Mouse (Mus musculus): ENCODE measurements around the gene Gm42791.

Gene Gm42791

DNA sequence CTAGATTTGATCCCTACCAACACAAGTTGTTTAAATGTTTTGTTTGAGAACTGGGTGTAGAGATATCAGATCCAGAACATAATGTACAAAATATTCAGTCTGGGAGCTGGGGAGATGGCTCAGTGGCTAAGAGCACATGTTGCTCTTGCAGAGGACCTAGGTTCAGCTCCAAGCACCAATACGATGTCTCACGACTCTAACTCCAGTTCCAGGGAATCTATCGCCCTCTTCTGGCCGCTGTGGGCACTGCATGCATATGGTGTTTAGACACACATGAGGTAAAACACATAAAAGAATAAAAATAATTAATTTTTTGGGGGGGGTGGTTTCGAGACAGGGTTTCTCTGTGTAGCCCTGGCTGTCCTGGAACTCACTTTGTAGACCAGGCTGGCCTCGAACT lies 42.5 kb downstream of the Gm42791 start:
- no peak for DNase-seq (ENCODE audit: low read depth)

DNA sequence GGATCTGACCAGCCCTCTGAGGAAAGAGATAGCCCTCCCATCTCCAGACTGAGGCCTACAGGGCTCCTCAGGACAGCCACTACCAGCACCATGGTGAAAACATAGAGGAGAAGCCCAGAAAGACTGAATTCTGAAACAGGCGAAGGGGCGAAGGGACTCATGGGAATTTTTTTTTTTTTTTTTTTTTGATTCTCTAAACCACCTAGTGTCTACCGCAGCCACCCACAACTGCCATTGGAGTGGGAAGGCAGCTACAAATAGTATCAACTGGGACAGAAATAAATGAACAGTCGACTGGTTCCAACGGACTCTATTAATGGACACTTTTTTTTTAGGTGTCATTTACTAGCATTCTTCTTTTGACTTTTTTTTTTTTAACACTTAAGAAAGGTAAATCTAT lies 43.6 kb downstream of the Gm42791 start:
- no peak for DNase-seq (ENCODE audit: low read depth)

DNA sequence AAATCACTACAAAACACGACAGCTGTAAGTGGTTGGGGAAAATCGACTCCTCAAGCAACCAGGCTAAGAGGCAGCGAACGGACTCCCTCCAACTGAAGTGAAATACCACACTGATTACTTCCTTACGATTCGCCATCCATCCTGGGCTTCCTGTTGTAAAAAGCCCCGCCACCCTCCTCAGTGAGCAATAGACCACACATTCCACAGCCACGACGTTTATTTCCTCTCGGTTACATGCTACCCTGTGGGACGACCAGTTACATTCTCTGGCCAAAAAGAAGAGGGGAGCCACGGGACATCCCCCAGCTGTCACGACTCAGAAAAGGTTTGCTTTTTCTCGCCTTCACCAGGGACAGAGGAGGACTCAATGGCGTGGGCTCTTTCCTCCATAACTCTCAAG lies 44.9 kb downstream of the Gm42791 start:
- DNase-seq (ENCODE audit: low read depth) = no peak

- DNase-seq (ENCODE audit: low read depth) = no peak
These were observed 46.4 kb downstream of the Gm42791 start for GRCm38 (mm10) chr5:148948577-148948976.

DNA sequence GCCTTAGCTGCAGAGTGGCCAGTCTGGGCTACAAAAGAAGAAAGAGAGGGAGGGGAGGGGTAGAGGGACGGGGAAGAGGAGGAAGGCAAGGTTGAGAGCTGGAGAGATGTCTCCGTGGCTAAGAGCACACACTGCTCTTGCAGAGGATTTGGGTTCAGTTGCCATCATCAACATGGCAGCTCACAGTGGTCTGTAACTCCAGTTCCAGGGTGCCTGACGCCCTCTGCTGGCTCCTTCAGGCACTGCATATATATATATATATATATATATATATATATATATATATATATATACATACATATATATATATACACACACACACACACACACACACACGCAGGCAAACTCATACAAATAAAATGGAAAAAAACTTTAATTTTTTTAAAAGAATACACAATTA lies 47.5 kb downstream of the Gm42791 start:
- no peak for DNase-seq (ENCODE audit: low read depth)

DNA sequence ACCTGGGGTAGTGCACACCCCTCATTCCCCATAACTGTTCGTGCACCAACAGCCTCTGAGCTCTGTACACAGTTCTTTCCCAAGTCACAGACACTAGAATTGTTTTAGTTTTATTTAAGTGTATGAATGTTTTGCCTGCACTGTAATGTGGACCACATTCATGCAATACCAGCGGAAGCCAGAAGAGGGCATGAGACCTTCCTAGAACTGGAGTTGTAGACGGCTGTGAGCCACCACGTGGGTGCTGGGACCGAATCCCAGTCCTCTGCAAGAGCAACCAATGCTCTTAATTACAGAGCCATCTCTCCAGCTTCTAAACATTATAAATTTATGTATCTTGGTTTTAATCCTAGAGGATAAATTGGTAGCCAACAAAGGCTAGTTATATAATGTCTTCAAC lies 48.2 kb downstream of the Gm42791 start:
- no peak for DNase-seq (ENCODE audit: low read depth)

GRCm38 (mm10) chr5:148945735-148946134 lies 49.2 kb downstream of the Gm42791 start:
- DNase-seq (ENCODE audit: low read depth) = no peak

- DNase-seq (ENCODE audit: low read depth) = no peak
These were observed 50.9 kb downstream of the Gm42791 start for GRCm38 (mm10) chr5:148944024-148944423.

- no peak for DNase-seq (ENCODE audit: low read depth)
These were observed 51.5 kb downstream of the Gm42791 start for GRCm38 (mm10) chr5:148943444-148943843.

DNA sequence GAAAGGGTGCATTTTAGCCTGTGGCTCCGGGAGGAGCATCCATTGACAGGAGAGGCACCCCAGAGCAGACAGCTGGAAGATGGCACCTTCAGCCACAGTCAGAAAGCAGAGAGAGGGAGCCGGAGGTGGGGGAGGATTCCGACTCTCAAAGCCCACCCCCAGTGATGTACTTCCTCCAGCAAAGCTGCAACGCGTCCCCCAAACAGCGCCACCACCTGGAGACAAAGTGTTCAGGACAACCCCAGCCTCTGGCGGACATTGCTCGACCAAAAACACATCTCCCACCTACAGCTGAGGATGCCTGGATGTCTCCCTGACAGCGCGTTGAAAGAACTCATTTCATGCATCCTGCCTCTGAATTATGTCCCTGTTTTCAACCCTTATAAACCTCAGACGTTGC lies 52.0 kb downstream of the Gm42791 start:
- DNase-seq (ENCODE audit: low read depth) = no peak

GRCm38 (mm10) chr5:148942305-148942704 lies 52.6 kb downstream of the Gm42791 start:
- no peak for DNase-seq (ENCODE audit: low read depth)

DNA sequence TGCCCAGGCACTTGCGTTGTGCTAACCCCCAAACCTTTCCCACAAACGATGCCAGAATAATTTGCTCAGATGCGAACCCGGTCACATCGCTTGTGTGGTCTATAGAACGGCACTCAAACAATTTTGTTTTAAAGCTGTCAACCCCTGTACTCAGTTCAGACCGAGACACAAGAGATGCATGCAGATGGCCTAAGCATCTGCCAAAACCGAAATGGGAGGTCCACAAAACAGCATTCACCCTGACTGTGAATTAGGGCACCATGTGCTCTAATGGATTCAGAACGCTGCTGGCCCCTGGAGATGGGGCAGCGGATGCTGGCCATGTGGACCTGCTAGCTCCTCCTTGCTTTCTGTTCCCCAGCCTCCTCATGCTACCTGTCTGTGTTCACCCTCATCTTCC lies 53.1 kb downstream of the Gm42791 start:
- no peak for DNase-seq (ENCODE audit: low read depth)

DNA sequence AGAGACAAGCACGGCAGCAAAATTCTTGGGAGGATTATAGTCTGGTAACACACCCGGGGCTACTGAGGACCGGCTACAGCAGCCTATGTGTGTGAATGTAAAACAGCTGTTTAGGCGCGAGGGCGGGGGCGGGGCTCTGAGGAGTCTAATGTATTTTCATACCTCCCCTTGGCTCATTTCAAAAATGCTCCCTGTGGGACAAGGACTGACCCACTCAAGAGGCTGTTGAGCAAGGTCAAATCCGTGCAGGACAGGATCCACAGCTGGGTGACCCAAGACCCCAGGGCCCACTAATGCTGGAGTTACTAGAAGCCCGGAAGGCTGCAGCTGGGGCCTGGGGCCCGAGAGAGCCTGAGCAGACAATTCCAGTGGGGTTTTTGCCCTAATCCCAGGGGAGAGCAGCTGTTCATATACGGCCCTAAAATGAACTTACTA lies 55.0 kb downstream of the Gm42791 start:
- DNase-seq (ENCODE audit: low read depth) = no peak

DNA sequence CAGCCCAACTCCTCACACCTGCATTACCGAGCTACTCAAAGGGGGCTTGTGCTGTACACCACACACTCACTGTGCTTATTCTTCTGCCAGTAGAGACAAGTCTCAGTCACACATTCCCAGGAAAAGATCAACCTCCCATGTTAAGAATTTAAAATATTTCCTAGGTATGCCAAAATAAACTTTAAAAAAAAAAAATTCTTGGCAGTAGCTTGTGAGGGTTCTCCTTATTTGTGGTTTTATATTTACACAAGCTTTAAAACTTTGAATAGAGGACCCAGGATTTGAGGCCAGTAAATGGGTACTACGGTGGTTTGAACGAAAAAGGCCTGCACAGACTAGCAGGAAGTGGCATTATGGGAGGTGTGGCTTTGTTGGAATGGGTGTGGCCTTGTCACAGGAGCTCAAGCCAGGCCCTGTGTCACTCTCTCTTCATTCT lies 58.4 kb downstream of the Gm42791 start:
- no peak for DNase-seq (ENCODE audit: low read depth)

DNA sequence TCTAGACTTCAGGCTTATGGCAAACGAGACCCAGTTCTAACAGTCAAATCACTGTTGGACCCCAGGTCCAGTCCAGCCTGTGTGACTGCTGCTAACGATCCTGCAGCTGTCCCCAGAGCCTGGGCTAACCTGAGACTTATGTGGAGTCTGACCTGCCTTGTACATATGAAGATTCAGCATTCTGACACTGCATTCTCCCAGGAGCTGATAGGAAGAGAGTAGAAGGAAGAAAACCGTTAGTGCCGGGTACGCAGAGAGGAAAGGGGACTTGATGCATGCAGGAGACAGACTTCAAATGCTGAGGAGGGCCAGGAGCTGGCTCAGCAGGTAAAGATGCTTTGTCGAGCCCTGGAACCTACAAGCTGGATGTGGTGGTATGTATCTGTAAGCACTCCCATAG lies 59.1 kb downstream of the Gm42791 start:
- no peak for DNase-seq (ENCODE audit: low read depth)

- peak; percentile 72 for DNase-seq (ENCODE audit: low read depth)
These were observed 59.7 kb downstream of the Gm42791 start for GRCm38 (mm10) chr5:148935071-148935821.

- no peak for DNase-seq (ENCODE audit: low read depth)
These were observed 60.5 kb downstream of the Gm42791 start for GRCm38 (mm10) chr5:148934457-148934856.

GRCm38 (mm10) chr5:148933767-148934166 lies 61.2 kb downstream of the Gm42791 start:
- DNase-seq (ENCODE audit: low read depth) = no peak

DNA sequence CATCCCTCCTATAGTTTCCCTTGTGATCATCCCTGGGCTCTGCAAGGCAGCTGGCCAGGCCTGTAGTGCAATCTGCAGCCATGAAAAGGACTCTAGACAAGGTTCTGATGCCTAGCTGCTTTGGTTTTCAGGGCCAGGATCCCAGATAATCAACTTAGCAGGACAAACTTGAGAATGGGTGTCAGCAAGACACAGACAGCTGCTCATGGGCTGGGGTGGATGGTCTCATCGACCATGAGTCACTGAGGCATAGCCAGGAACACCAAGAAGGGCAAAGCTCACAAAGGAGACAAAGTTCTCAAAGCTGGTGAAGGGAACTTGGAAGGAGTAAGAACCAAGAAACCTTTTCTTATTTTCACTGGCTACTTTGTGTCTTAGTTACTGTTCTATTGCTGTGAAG lies 63.6 kb downstream of the Gm42791 start:
- no peak for DNase-seq (ENCODE audit: low read depth)

GRCm38 (mm10) chr5:148929116-148929449 lies 65.9 kb downstream of the Gm42791 start, which contains the start of gene Katnal1:
Katnal1 (minus strand) TSS chr5:148929320.
- no peak for DNase-seq (ENCODE audit: low read depth)

GRCm38 (mm10) chr5:148928382-148929115 lies 66.4 kb downstream of the Gm42791 start:
- peak; percentile 91 for DNase-seq (ENCODE audit: low read depth)

- DNase-seq (ENCODE audit: low read depth) = no peak
These were observed 67.2 kb downstream of the Gm42791 start for GRCm38 (mm10) chr5:148927717-148928223.

GRCm38 (mm10) chr5:148924586-148924985 lies 70.4 kb downstream of the Gm42791 start:
- DNase-seq (ENCODE audit: low read depth) = no peak

Measured in c-Kit-positive CD71-positive TER-119-negative erythroid progenitor cells, embryonic 14.5 days (primary cell).